Mouse (Mus musculus) intestine, embryonic 16.5 days (tissue): Measurements from ENCODE around the gene Ncapd2. TPM values are rescaled to one million over a fixed set of nuclear protein-coding genes. Genes with fewer than 3 reads are reported as not detected.

Source experiments
- ATAC-seq: fragments of 200-750 bp; cut with Nextera tagmentation; 2 replicates; pipeline ENCODE4 v1.8.0; 2017; ENCODE audit warnings: moderate TSS enrichment, moderate library complexity
- H3K27ac ChIP-seq: fragments of 300-500 bp; sonication (generic); 2 replicates; pipeline ENCODE4 v1.5.1; 2014; ENCODE audit warnings: mild to moderate bottlenecking, low read length
- H3K27me3 ChIP-seq: fragments of 300-500 bp; sonication (generic); replicated peaks from 2 replicates; pipeline ENCODE4 v1.6.1; 2014; ENCODE audit warnings: low read length, control low read depth, mixed read lengths; ENCODE audit not compliant: control insufficient read depth, insufficient read depth
- H3K36me3 ChIP-seq: fragments of 300-500 bp; sonication (generic); 2 replicates; pipeline ENCODE4 v1.6.1; 2014; ENCODE audit warnings: low read length, control low read depth; ENCODE audit not compliant: control insufficient read depth, insufficient read depth
- H3K4me1 ChIP-seq: fragments of 300-500 bp; sonication (generic); 2 replicates; pipeline ENCODE4 v1.6.1; 2014; ENCODE audit warnings: low read length, control low read depth, mixed read lengths; ENCODE audit not compliant: control insufficient read depth, insufficient read depth
- H3K4me2 ChIP-seq: fragments of 300-500 bp; sonication (generic); 2 replicates; pipeline ENCODE4 v1.6.1; 2014; ENCODE audit warnings: low read depth, low read length, control low read depth
- H3K4me3 ChIP-seq: fragments of 300-500 bp; sonication (generic); 2 replicates; pipeline ENCODE4 v1.5.1; 2014; ENCODE audit warnings: mild to moderate bottlenecking, low read length
- H3K9ac ChIP-seq: fragments of 300-500 bp; sonication (generic); 2 replicates; pipeline ENCODE4 v1.6.1; 2014; ENCODE audit warnings: low read depth, low read length
- H3K9me3 ChIP-seq: fragments of 300-500 bp; sonication (generic); 2 replicates; pipeline ENCODE4 v1.6.1; 2016; ENCODE audit warnings: low read length, control low read depth; ENCODE audit not compliant: control insufficient read depth
- WGBS: fragments of 180-500 bp; shearing (Covaris S2); extraction: QIAGEN DNeasy Blood & Tissue Kit; methylation state at CpG from one replicate; pipeline ENCODE4 v1.1.7; 2014; 5-methylcytosine and 5-hydroxymethylcytosine counted together
- polyA plus RNA-seq: library from polyadenylated mRNA; unstranded; fragments of >200 nt; fragmentation: Nextera tagmentation; extraction: Ambion mirVana; gene quantifications from 2 replicates; pipeline ENCODE4 v1.2.1, GENCODE M21; 2015

The Ncapd2 gene
- polyA plus RNA-seq, 1 experiment from 2014 or later: 78.0 TPM

DNA sequence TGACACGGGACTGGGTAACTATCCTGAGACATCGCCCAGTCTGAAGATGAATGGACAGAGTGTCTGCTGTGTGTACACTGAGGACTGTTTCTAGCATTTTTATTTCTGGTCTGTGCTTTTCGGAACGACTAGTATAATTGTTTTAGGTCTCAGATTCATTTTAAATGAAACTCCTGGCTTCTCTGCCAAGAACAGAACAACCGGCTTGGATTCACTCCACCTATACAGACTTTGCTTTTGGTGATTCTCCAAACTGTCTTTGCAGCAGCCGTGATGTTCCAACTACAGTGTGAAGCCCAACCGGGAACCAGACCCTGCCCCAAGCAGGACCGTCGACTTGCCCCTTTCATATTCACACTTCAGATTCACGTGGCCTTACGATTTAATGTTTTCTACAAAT, 26.4 kb upstream of the Ncapd2 start:
- Histone ChIP-seq H3K4me2 (no peak overlapping the region), H3K27ac (no peak overlapping the region), H3K9me3 (no peaks in the 10 kb centered on the region), H3K4me3 (no peak overlapping the region), H3K36me3 (no peaks in the 10 kb centered on the region), H3K4me1 (0 out of 2 replicates have a peak, but pooled peaks cover 3% of the 10 kb centered on the region), H3K9ac (no peak overlapping the region), H3K27me3 (peaks cover 3% of the 10 kb centered on the region; the same call in 1 of the 2 replicates)
- no peak for ATAC-seq
- 83% methylated on average over 11 of the region's 11 CpGs for WGBS

- peaks cover 3% of the 10 kb centered on the region; the same call in 1 of the 2 replicates for H3K27me3 ChIP-seq
- H3K4me2 ChIP-seq: no peak overlapping the region
- H3K9ac ChIP-seq: no peak overlapping the region
- H3K9me3 ChIP-seq: no peaks in the 10 kb centered on the region
- H3K27ac ChIP-seq: no peak overlapping the region
- H3K36me3 ChIP-seq: no peaks in the 10 kb centered on the region
- no peak overlapping the region for H3K4me3 ChIP-seq
- H3K4me1 ChIP-seq: 0 out of 2 replicates have a peak, but pooled peaks cover 3% of the 10 kb centered on the region
- WGBS: 80% methylated on average over 2 of the region's 2 CpGs
- no peak for ATAC-seq
Observed at GRCm38 (mm10) chr6:125216898-125217297, 25.4 kb upstream of the Ncapd2 start.

- Histone ChIP-seq H3K36me3 (no peaks in the 10 kb centered on the region), H3K4me2 (peak within 1 kb of the TSS; percentile 95), H3K27me3 (peaks cover 3% of the 10 kb centered on the region; the same call in 1 of the 2 replicates), H3K9ac (peak within 1 kb of the TSS; percentile 87), H3K4me1 (0 out of 2 replicates have a peak, but pooled peaks cover 3% of the 10 kb centered on the region), H3K4me3 (peak within 1 kb of the TSS; percentile 76), H3K27ac (peak within 1 kb of the TSS; percentile 68), H3K9me3 (no peaks in the 10 kb centered on the region)
- under 1% methylated on average over 48 of the region's 48 CpGs for WGBS
- peak; percentile 98 for ATAC-seq
Observed at GRCm38 (mm10) chr6:125215148-125215954, 23.9 kb upstream of the Ncapd2 start, which contains the start of gene Vamp1. Gene Vamp1, plus strand, starts transcription at chr6:125215551.

DNA sequence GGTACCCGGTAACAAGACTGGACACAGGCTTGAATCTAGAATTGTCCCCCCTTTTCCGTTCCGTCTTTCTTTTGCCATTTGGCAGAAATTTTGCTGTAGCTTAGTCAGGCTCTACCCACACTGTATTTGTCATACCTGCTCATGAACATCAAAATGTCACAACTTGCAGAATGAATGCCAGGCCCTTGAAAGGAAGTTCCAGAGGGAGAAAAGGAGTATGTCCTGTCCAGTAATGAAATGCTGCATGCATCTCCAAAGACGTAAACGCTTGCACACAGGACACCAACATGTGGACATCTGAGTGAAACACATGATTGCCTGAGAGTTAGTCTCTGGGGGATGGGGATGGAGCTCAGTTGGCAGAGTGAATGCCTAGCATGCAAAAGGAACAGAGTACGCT, 22.2 kb upstream of the Ncapd2 start:
- Histone ChIP-seq H3K27ac (no peak overlapping the region), H3K4me3 (no peak overlapping the region), H3K9ac (no peak overlapping the region), H3K36me3 (no peaks in the 10 kb centered on the region), H3K27me3 (peaks cover 3% of the 10 kb centered on the region; the same call in 1 of the 2 replicates), H3K9me3 (no peaks in the 10 kb centered on the region), H3K4me1 (0 out of 2 replicates have a peak, but pooled peaks cover 3% of the 10 kb centered on the region), H3K4me2 (no peak overlapping the region)
- WGBS: 80% methylated on average over 6 of the region's 6 CpGs
- no peak for ATAC-seq

DNA sequence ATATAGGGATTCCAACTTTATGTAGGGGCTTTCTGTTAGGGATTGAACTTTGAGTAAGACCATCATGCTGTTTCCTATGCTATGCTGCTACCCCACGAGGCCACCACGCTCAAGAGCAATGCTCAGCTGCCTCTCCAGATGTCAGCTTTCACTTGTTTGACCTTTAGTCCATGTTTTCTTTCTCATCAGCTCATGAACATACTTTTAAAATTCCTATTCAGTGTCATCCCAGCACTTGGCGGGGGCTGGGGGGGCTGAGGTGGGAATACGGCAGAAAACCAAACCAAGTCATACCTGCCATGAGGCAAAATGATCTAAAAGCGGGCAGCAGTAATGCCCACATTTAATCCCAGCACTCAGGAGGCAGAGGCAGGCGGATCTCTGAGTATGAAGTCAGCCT, 21.6 kb upstream of the Ncapd2 start:
- no peak overlapping the region for H3K4me2 ChIP-seq
- no peak overlapping the region for H3K27ac ChIP-seq
- no peak overlapping the region for H3K9ac ChIP-seq
- 0 out of 2 replicates have a peak, but pooled peaks cover 3% of the 10 kb centered on the region for H3K4me1 ChIP-seq
- no peak overlapping the region for H3K4me3 ChIP-seq
- H3K36me3 ChIP-seq: no peaks in the 10 kb centered on the region
- WGBS: 64% methylated on average over 6 of the region's 6 CpGs
- no peaks in the 10 kb centered on the region for H3K9me3 ChIP-seq
- peaks cover 3% of the 10 kb centered on the region; the same call in 1 of the 2 replicates for H3K27me3 ChIP-seq
- ATAC-seq: no peak

DNA sequence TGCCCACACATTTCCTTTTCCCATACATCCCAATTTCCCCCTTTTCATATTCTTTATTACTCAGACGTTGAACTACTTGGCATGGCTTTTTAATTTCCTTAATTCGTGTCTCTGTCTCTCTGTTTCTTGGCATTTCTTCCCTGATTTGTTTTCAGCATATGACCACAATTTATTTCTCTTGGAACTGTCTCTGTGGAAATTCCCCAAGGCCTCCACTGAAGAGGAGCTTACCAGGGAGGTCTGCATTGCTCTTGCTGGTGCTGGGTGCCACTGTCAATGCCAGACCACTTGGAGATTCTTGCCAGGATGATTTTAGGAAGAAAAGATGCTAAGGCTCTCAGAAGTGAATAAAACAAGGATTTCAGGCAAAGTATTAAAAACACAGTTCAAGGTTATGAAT, 21.1 kb upstream of the Ncapd2 start:
- no peaks in the 10 kb centered on the region for H3K9me3 ChIP-seq
- H3K9ac ChIP-seq: no peak overlapping the region
- H3K4me3 ChIP-seq: no peak overlapping the region
- no peak for ATAC-seq
- no peak overlapping the region for H3K4me2 ChIP-seq
- peaks cover 3% of the 10 kb centered on the region; the same call in 1 of the 2 replicates for H3K27me3 ChIP-seq
- H3K27ac ChIP-seq: no peak overlapping the region
- H3K36me3 ChIP-seq: no peaks in the 10 kb centered on the region
- H3K4me1 ChIP-seq: 0 out of 2 replicates have a peak, but pooled peaks cover 3% of the 10 kb centered on the region
- WGBS: 41% methylated on average over 2 of the region's 2 CpGs

- Histone ChIP-seq H3K36me3 (no peaks in the 10 kb centered on the region), H3K4me2 (no peak overlapping the region), H3K9me3 (no peaks in the 10 kb centered on the region), H3K27me3 (peaks cover 3% of the 10 kb centered on the region; the same call in 1 of the 2 replicates), H3K9ac (no peak overlapping the region), H3K27ac (no peak overlapping the region), H3K4me1 (no peaks in the 10 kb centered on the region), H3K4me3 (no peak overlapping the region)
- WGBS: 81% methylated on average over 1 of the region's 1 CpGs
- no peak for ATAC-seq
Observed at GRCm38 (mm10) chr6:125210436-125210835, 18.9 kb upstream of the Ncapd2 start.

GRCm38 (mm10) chr6:125197166-125197565, 5.7 kb upstream of the Ncapd2 start:
- WGBS: 73% methylated on average over 5 of the region's 5 CpGs
- no peaks in the 10 kb centered on the region for H3K27me3 ChIP-seq
- H3K4me3 ChIP-seq: no peak overlapping the region
- ATAC-seq: no peak
- no peak overlapping the region for H3K9ac ChIP-seq
- peaks cover 4% of the 10 kb centered on the region; the same call in 1 of the 2 replicates for H3K4me1 ChIP-seq
- no peaks in the 10 kb centered on the region for H3K36me3 ChIP-seq
- H3K4me2 ChIP-seq: no peak overlapping the region
- no peak overlapping the region for H3K27ac ChIP-seq
- H3K9me3 ChIP-seq: no peaks in the 10 kb centered on the region

DNA sequence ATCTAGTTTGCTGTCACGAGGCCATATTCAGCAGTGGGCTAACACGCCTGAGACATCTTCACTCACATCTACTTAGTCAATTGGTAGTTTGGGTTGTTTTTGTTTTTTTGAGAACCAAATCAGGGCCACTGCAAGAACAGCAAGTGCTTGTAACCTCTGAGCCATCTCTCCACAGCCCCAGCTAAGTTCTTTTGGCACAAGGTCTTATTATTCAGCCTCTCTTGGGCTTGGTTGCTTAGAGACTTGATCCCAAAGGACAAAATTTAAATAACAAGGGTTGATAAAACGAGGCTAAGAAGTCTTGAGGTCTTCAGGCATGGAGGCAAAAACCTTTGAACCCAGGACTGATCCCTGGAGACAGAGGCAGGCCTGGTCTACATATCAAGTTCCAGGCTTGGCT, 4.8 kb upstream of the Ncapd2 start:
- 67% methylated on average over 3 of the region's 3 CpGs for WGBS
- H3K9ac ChIP-seq: no peak overlapping the region
- no peaks in the 10 kb centered on the region for H3K9me3 ChIP-seq
- H3K4me3 ChIP-seq: no peak overlapping the region
- H3K36me3 ChIP-seq: no peaks in the 10 kb centered on the region
- no peak for ATAC-seq
- H3K4me2 ChIP-seq: no peak overlapping the region
- H3K27ac ChIP-seq: no peak overlapping the region
- H3K27me3 ChIP-seq: no peaks in the 10 kb centered on the region
- peaks cover 4% of the 10 kb centered on the region; the same call in 1 of the 2 replicates for H3K4me1 ChIP-seq
